Mouse (Mus musculus): ENCODE data around the gene Cep290.

DNA sequence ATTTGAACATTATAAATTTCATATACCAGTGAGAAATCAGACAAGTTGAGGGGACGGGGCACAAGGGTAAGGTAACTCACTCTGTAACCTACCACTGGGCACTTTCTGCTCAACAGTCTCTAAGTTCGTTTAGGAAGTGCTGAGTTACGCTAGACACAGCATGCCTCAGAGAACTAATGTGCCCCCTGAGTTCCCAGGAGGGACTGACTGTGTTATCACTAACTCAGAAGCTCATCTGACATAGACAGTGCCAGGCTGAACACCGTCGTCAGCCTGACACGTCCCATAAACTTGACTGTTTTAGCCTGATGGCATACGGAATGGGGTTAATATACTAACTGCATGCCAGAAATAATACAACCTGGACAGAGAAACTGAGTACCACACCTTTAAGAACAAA, 87.9 kb downstream of the Cep290 start:
- TF ChIP-seq CTCF (IDR thresholded peaks at IDR 0.05; ENCODE audit: low read depth) = no peak
- no peak for TF ChIP-seq EP300 (optimal IDR thresholded peaks at IDR 0.05)
